20 mouse cellular contexts compared by ENCODE assay signal in genomic region chr19:36932613-36933012, GRCm38 (mm10). TPM values are rescaled to one million over a fixed set of nuclear protein-coding genes. Genes with fewer than 3 reads are reported as not detected.
DNase-seq lines count a peak whose midpoint lies in the region; ATAC-seq and TF ChIP-seq lines count a peak whose summit lies in the region.
"Had no signal": no experiment of that assay in that cellular context is flagged by ENCODE, and none has a peak within 500 bp of the region (broad histone marks: within the 10 kb centered on the region; RNA-seq: fewer than 3 reads in every experiment).

No protein-coding gene starts in this region.

- no peak for TF ChIP-seq EP300 in liver, postnatal 0 days (IDR thresholded peaks at IDR 0.05; ENCODE audit: low read depth)

- ATAC-seq in activated CD4-positive, CD25-positive, alpha-beta regulatory T cell, adult 4 months, result peak; percentile 60
- ATAC-seq in liver, postnatal 0 days, result 0 out of 2 replicates have a peak, but pooled peaks have one; percentile 33
- ATAC-seq: forebrain, embryonic 16.5 days; hindbrain, postnatal 0 days had no signal

- TF ChIP-seq CTCF in liver, postnatal 0 days (IDR thresholded peaks at IDR 0.05; ENCODE audit: low read depth), result no peak

- H3K4me1 ChIP-seq in liver, postnatal 0 days (ENCODE audit: insufficient read depth), result peaks cover 12% of the 10 kb centered on the region
- peaks cover 7% of the 10 kb centered on the region; the same call in 1 of the 2 replicates for H3K4me1 ChIP-seq in midbrain, embryonic 10.5 days
- H3K4me1 ChIP-seq: heart, embryonic 10.5 days had no signal

- H3K36me3 ChIP-seq in liver, postnatal 0 days (replicated peaks; ENCODE audit: insufficient read depth, low read length), result peaks cover 3% of the 10 kb centered on the region; the same call in 1 of the 2 replicates
- peaks cover 19% of the 10 kb centered on the region for H3K36me3 ChIP-seq in midbrain, embryonic 10.5 days
- H3K36me3 ChIP-seq: heart, embryonic 10.5 days had no signal

- H3K4me2 ChIP-seq in liver, postnatal 0 days (ENCODE audit: low read depth, low read length), result no peak overlapping the region

- H3K9ac ChIP-seq in liver, postnatal 0 days (replicated peaks), result no peak overlapping the region

- 50% methylated on average over 2 of the region's 2 CpGs for WGBS in liver, postnatal 0 days (ENCODE audit: insufficient replicate concordance)
- WGBS in midbrain, embryonic 10.5 days, result 85% methylated on average over 2 of the region's 2 CpGs

- no peaks in the 10 kb centered on the region for H3K9me3 ChIP-seq in liver, postnatal 0 days (ENCODE audit: low read length)
- no peaks in the 10 kb centered on the region for H3K9me3 ChIP-seq in midbrain, embryonic 10.5 days (replicated peaks)
- H3K9me3 ChIP-seq: heart, embryonic 10.5 days had no signal

- H3K27me3 ChIP-seq in liver, postnatal 0 days (ENCODE audit: insufficient read depth, low read length), result no peaks in the 10 kb centered on the region
- H3K27me3 ChIP-seq in midbrain, embryonic 10.5 days (ENCODE audit: low read depth, poor library complexity, severe bottlenecking), result no peaks in the 10 kb centered on the region

- DNase-seq in 416B (ENCODE audit: low read depth) (peak; percentile 73), A20 (ENCODE audit: low read depth, low spot score) (peak; percentile 42)
- DNase-seq in liver, postnatal 0 days, result no peak
- no peak for DNase-seq in cerebellum, postnatal 25 days
- DNase-seq in left cerebral cortex, adult 9 months (ENCODE audit: low spot score in 2 of 2), result no peak
- DNase-seq in midbrain, embryonic 10.5 days (ENCODE audit: low spot score), result no peak
- no peak for DNase-seq in ovary, postnatal 10 days (ENCODE audit: low spot score)
- DNase-seq: adrenal gland, postnatal 10 days; cerebellum, adult 8-10 months; embryo, embryonic 11 days; gastrocnemius, postnatal 14 days; heart, postnatal 14 days; kidney, adult 8-10 months; kidney, postnatal 4 days; midbrain, embryonic 14.5 days; thymus, postnatal 4 days had no signal

- H3K4me3 ChIP-seq in liver, postnatal 0 days (ENCODE audit: low read depth, low read length), result no peak overlapping the region
- H3K4me3 ChIP-seq in midbrain, embryonic 10.5 days, result no peak overlapping the region
- H3K4me3 ChIP-seq: heart, embryonic 10.5 days had no signal

- H3K27ac ChIP-seq in liver, postnatal 0 days (ENCODE audit: low read depth), result no peak overlapping the region
- H3K27ac ChIP-seq in midbrain, embryonic 10.5 days (replicated peaks), result no peak overlapping the region
- H3K27ac ChIP-seq: heart, embryonic 10.5 days; hindbrain, postnatal 0 days had no signal

RNA-seq across cellular contexts. Expression of gene Btaf1, which starts 6.7 kb away (rescaled TPM):
- 1 to 10 TPM; 8.2 to 9.1 TPM for polyA plus RNA-seq in activated CD4-positive, CD25-positive, alpha-beta regulatory T cell, adult 4 months (2017; shearing (Covaris generic))
- 2.9 and 3.7 TPM in 2 replicates for polyA plus RNA-seq in liver, postnatal 0 days (2015; fragmentation: Nextera tagmentation; extraction: Ambion mirVana)
- 17.5 and 19.2 TPM in 2 replicates for polyA plus RNA-seq in midbrain, embryonic 10.5 days (2016; fragmentation: Nextera tagmentation; extraction: Ambion mirVana)

RNA-seq across cellular contexts. Expression of gene Fgfbp3, which starts 13.2 kb away (rescaled TPM):
- not detected for polyA plus RNA-seq in activated CD4-positive, CD25-positive, alpha-beta regulatory T cell, adult 4 months (2017; shearing (Covaris generic))
- polyA plus RNA-seq in liver, postnatal 0 days (2015; fragmentation: Nextera tagmentation; extraction: Ambion mirVana), result 1.0 and 1.2 TPM in 2 replicates
- polyA plus RNA-seq in midbrain, embryonic 10.5 days (2016; fragmentation: Nextera tagmentation; extraction: Ambion mirVana), result 23.9 and 33.3 TPM in 2 replicates

Comparison
In these comparisons a context has a peak if more than half of its experiments do, and no peak if none do; other contexts are left out.
1. DNase-seq: peak in 416B (single experiment) and A20 (single experiment); none in liver, postnatal 0 days (single experiment), cerebellum, postnatal 25 days (0 of 2), left cerebral cortex, adult 9 months (0 of 2), midbrain, embryonic 10.5 days (single experiment) and ovary, postnatal 10 days (single experiment).
2. RNA of gene Fgfbp3, which starts 13.2 kb away (polyA plus RNA-seq): 23.9 to 33.3 TPM in midbrain, embryonic 10.5 days; 1.0 to 1.2 TPM in liver, postnatal 0 days and not detected in activated CD4-positive, CD25-positive, alpha-beta regulatory T cell, adult 4 months; every median in the first group is over 10 times any median in the second.